Mouse (Mus musculus): ENCODE data around the gene Plcb2. TPM values are rescaled to one million over a fixed set of nuclear protein-coding genes. Genes with fewer than 3 reads are reported as not detected.

Gene Plcb2
- polyA plus RNA-seq, 1 experiment from 2014 or later, result 0.64 TPM

DNA sequence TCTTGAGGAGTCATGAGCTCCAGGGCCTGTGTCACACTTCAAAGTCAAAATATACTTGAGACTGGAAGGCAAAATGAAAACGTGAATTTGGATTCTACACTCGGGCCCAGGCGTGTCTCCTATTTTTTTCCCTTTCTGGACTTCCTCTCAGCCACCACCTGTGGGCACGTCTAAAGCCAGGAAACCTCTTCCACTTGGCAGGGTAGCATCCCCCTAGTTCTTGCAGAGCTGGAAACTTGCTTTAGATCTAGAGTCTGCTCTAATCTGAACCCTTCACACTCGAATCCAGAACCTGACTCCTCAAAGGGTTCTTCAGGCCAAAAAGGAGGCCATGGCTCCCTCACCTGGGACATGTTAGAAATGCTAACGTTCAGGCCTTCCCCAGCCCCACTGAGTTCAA lies 27.2 kb upstream of the Plcb2 start:
- Histone ChIP-seq H3K9me3 (ENCODE audit: control insufficient read depth, low read length) (no peaks in the 10 kb centered on the region), H3K27ac (replicated peaks) (no peak overlapping the region), H3K27me3 (ENCODE audit: control insufficient read depth, insufficient read depth, low read length) (no peaks in the 10 kb centered on the region), H3K36me3 (ENCODE audit: control insufficient read depth, insufficient read depth, low read length) (peaks cover 3% of the 10 kb centered on the region; the same call in 1 of the 2 replicates), H3K4me1 (replicated peaks; ENCODE audit: control insufficient read depth, insufficient read depth) (no peaks in the 10 kb centered on the region; the same call in none of the 2 replicates), H3K4me2 (replicated peaks; ENCODE audit: low read depth) (no peak overlapping the region), H3K4me3 (ENCODE audit: low read depth, low read length) (no peak overlapping the region), H3K9ac (ENCODE audit: low read length) (no peak overlapping the region)
- WGBS, result 73% methylated on average over 6 of the region's 6 CpGs
- TF ChIP-seq EP300 (optimal IDR thresholded peaks at IDR 0.05) (no peak), CTCF (IDR thresholded peaks at IDR 0.05; ENCODE audit: low read depth) (no peak)
- ATAC-seq (ENCODE audit: low FRiP score, low TSS enrichment) (no peak), DNase-seq (ENCODE audit: low spot score) (no peak)

DNA sequence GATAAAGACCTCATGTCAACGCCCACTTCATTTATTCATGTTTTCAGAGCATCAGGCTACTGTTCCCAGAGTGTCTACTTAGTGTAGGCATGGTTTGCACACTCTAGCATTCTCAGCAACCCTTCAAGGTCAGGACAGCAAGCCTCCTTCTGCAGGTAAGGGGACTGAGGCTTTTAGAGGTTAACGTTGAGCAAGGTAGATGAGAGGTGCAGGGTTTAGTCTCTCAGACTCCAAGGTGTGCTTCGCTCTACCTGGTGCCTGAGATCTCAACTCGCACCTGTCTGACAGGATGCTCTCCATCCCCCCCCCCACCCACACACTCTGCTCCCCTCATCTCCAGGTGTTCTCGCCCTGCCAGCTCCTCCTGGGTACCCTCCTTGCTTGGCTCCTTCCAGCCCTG lies 25.9 kb upstream of the Plcb2 start:
- WGBS, result 82% methylated on average over 5 of the region's 5 CpGs
- no peak for ATAC-seq (ENCODE audit: low FRiP score, low TSS enrichment)
- no peak for DNase-seq (ENCODE audit: low spot score)

GRCm38 (mm10) chr2:118752792-118753108 lies 24.5 kb upstream of the Plcb2 start:
- Histone ChIP-seq H3K27me3 (ENCODE audit: control insufficient read depth, insufficient read depth, low read length) (no peaks in the 10 kb centered on the region), H3K9me3 (ENCODE audit: control insufficient read depth, low read length) (no peaks in the 10 kb centered on the region), H3K36me3 (ENCODE audit: control insufficient read depth, insufficient read depth, low read length) (0 out of 2 replicates have a peak, but pooled peaks cover 2% of the 10 kb centered on the region), H3K9ac (ENCODE audit: low read length) (no peak overlapping the region), H3K4me3 (ENCODE audit: low read depth, low read length) (no peak overlapping the region), H3K4me2 (replicated peaks; ENCODE audit: low read depth) (no peak overlapping the region), H3K4me1 (replicated peaks; ENCODE audit: control insufficient read depth, insufficient read depth) (no peaks in the 10 kb centered on the region), H3K27ac (replicated peaks) (peak overlapping the region; percentile 78)
- DNase-seq (ENCODE audit: low spot score) (no peak), ATAC-seq (ENCODE audit: low FRiP score, low TSS enrichment) (no peak)
- 77% methylated on average over 4 of the region's 4 CpGs for WGBS
- TF ChIP-seq CTCF (IDR thresholded peaks at IDR 0.05; ENCODE audit: low read depth) (no peak), EP300 (optimal IDR thresholded peaks at IDR 0.05) (no peak)

More for the DNA sequence above, 25.9 kb upstream of the Plcb2 start:
- Histone ChIP-seq H3K36me3 (ENCODE audit: control insufficient read depth, insufficient read depth, low read length) (peaks cover 3% of the 10 kb centered on the region; the same call in 1 of the 2 replicates), H3K27me3 (ENCODE audit: control insufficient read depth, insufficient read depth, low read length) (no peaks in the 10 kb centered on the region), H3K9me3 (ENCODE audit: control insufficient read depth, low read length) (no peaks in the 10 kb centered on the region), H3K4me2 (replicated peaks; ENCODE audit: low read depth) (no peak overlapping the region), H3K27ac (replicated peaks) (no peak overlapping the region), H3K4me1 (replicated peaks; ENCODE audit: control insufficient read depth, insufficient read depth) (no peaks in the 10 kb centered on the region; the same call in none of the 2 replicates), H3K9ac (ENCODE audit: low read length) (no peak overlapping the region), H3K4me3 (ENCODE audit: low read depth, low read length) (no peak overlapping the region)
- no peak for TF ChIP-seq EP300 (optimal IDR thresholded peaks at IDR 0.05)

GRCm38 (mm10) chr2:118751896-118752791 lies 23.9 kb upstream of the Plcb2 start:
- no peaks in the 10 kb centered on the region for H3K27me3 ChIP-seq (ENCODE audit: control insufficient read depth, insufficient read depth, low read length)
- ATAC-seq (ENCODE audit: low FRiP score, low TSS enrichment), result peak; percentile 43; the same call in 1 of the 2 replicates
- peak overlapping the region; percentile 19; the same call in 1 of the 2 replicates for H3K9ac ChIP-seq (ENCODE audit: low read length)
- no peak for TF ChIP-seq CTCF (IDR thresholded peaks at IDR 0.05; ENCODE audit: low read depth)
- TF ChIP-seq EP300 (optimal IDR thresholded peaks at IDR 0.05), result peak; percentile 67
- H3K27ac ChIP-seq (replicated peaks), result peak overlapping the region; percentile 78
- H3K36me3 ChIP-seq (ENCODE audit: control insufficient read depth, insufficient read depth, low read length), result 0 out of 2 replicates have a peak, but pooled peaks cover 2% of the 10 kb centered on the region
- H3K9me3 ChIP-seq (ENCODE audit: control insufficient read depth, low read length), result no peaks in the 10 kb centered on the region
- no peaks in the 10 kb centered on the region for H3K4me1 ChIP-seq (replicated peaks; ENCODE audit: control insufficient read depth, insufficient read depth)
- no peak overlapping the region for H3K4me3 ChIP-seq (ENCODE audit: low read depth, low read length)
- no peak overlapping the region for H3K4me2 ChIP-seq (replicated peaks; ENCODE audit: low read depth)
- DNase-seq (ENCODE audit: low spot score), result no peak
- 51% methylated on average over 16 of the region's 16 CpGs for WGBS

DNA sequence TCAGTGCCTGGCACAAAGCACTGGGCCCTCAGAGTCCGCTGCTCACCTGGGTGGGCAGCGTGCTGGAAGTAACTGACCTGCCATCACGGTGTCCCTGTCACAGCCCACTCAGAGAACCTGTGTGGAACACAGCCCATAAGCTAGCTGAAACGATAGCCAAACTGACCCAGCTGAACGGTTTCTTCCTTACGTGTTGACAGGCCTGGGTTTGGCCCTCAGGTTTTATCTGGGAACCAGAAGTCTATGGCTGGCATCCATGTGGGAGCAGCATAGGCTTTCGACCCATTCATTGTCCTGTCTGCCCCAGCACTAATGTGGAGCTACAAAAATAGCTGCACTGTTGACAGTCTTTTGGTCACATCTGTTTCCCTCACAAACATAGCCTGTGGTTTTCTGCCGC lies 22.2 kb upstream of the Plcb2 start:
- H3K4me1 ChIP-seq (replicated peaks; ENCODE audit: control insufficient read depth, insufficient read depth), result no peaks in the 10 kb centered on the region
- no peaks in the 10 kb centered on the region for H3K9me3 ChIP-seq (ENCODE audit: control insufficient read depth, low read length)
- H3K4me3 ChIP-seq (ENCODE audit: low read depth, low read length), result no peak overlapping the region
- peak overlapping the region; percentile 64 for H3K27ac ChIP-seq (replicated peaks)
- DNase-seq (ENCODE audit: low spot score), result no peak
- no peak overlapping the region for H3K4me2 ChIP-seq (replicated peaks; ENCODE audit: low read depth)
- no peak for ATAC-seq (ENCODE audit: low FRiP score, low TSS enrichment)
- H3K36me3 ChIP-seq (ENCODE audit: control insufficient read depth, insufficient read depth, low read length), result 0 out of 2 replicates have a peak, but pooled peaks cover 2% of the 10 kb centered on the region
- H3K9ac ChIP-seq (ENCODE audit: low read length), result no peak overlapping the region
- 73% methylated on average over 8 of the region's 8 CpGs for WGBS
- no peak for TF ChIP-seq EP300 (optimal IDR thresholded peaks at IDR 0.05)
- no peak for TF ChIP-seq CTCF (IDR thresholded peaks at IDR 0.05; ENCODE audit: low read depth)
- no peaks in the 10 kb centered on the region for H3K27me3 ChIP-seq (ENCODE audit: control insufficient read depth, insufficient read depth, low read length)

- Histone ChIP-seq H3K9me3 (ENCODE audit: control insufficient read depth, low read length) (no peaks in the 10 kb centered on the region), H3K4me1 (replicated peaks; ENCODE audit: control insufficient read depth, insufficient read depth) (peaks cover 4% of the 10 kb centered on the region; the same call in 1 of the 2 replicates), H3K27me3 (ENCODE audit: control insufficient read depth, insufficient read depth, low read length) (no peaks in the 10 kb centered on the region), H3K36me3 (ENCODE audit: control insufficient read depth, insufficient read depth, low read length) (0 out of 2 replicates have a peak, but pooled peaks cover 2% of the 10 kb centered on the region), H3K27ac (replicated peaks) (peak overlapping the region; percentile 64), H3K4me3 (ENCODE audit: low read depth, low read length) (no peak overlapping the region), H3K4me2 (replicated peaks; ENCODE audit: low read depth) (peak overlapping the region; percentile 0), H3K9ac (ENCODE audit: low read length) (peak overlapping the region; percentile 14; the same call in 1 of the 2 replicates)
- whole genome bisulfite sequencing, result 39% methylated on average over 10 of the region's 10 CpGs
- ATAC-seq (ENCODE audit: low FRiP score, low TSS enrichment) (peak; percentile 57; the same call in 1 of the 2 replicates), DNase-seq (ENCODE audit: low spot score) (no peak)
- TF ChIP-seq CTCF (IDR thresholded peaks at IDR 0.05; ENCODE audit: low read depth) (peak; percentile 28), EP300 (optimal IDR thresholded peaks at IDR 0.05) (no peak)
These were observed 21.2 kb upstream of the Plcb2 start for GRCm38 (mm10) chr2:118749341-118749884.

Data from stomach, postnatal 0 days (tissue).